Mouse (Mus musculus) midbrain, embryonic 16.5 days (tissue): ENCODE results near the gene Tnni3k. TPM values are rescaled to one million over a fixed set of nuclear protein-coding genes. Genes with fewer than 3 reads are reported as not detected.

ENCODE experiments used
- ATAC-seq: fragments of 200-750 bp; cut with Nextera tagmentation; 2 replicates; pipeline ENCODE4 v1.8.0; 2017; ENCODE audit warnings: moderate TSS enrichment
- H3K27ac ChIP-seq: fragments of 300-500 bp; sonication (generic); 2 replicates; pipeline ENCODE4 v1.5.1; 2014; ENCODE audit warnings: mild to moderate bottlenecking, low read length, mixed read lengths
- H3K27me3 ChIP-seq: fragments of 300-500 bp; sonication (generic); 2 replicates; pipeline ENCODE4 v1.6.1; 2014; ENCODE audit warnings: low read depth, low read length, mixed read lengths; ENCODE audit not compliant: control insufficient read depth, insufficient read depth
- H3K36me3 ChIP-seq: fragments of 300-500 bp; sonication (generic); 2 replicates; pipeline ENCODE4 v1.6.1; 2014; ENCODE audit warnings: mild to moderate bottlenecking, low read length, moderate library complexity, mixed read lengths; ENCODE audit not compliant: control insufficient read depth, insufficient read depth
- H3K4me1 ChIP-seq: fragments of 300-500 bp; sonication (generic); 2 replicates; pipeline ENCODE4 v1.6.1; 2014; ENCODE audit warnings: mild to moderate bottlenecking, low read length, mixed read lengths; ENCODE audit not compliant: control insufficient read depth, insufficient read depth
- H3K4me2 ChIP-seq: fragments of 300-500 bp; sonication (generic); 2 replicates; pipeline ENCODE4 v1.6.1; 2014; ENCODE audit warnings: mild to moderate bottlenecking, low read length, mixed read lengths
- H3K4me3 ChIP-seq: fragments of 300-500 bp; sonication (generic); 2 replicates; pipeline ENCODE4 v1.5.1; 2014; ENCODE audit warnings: low read depth, mild to moderate bottlenecking, low read length, moderate library complexity, mixed read lengths
- H3K9ac ChIP-seq: fragments of 300-500 bp; sonication (generic); 2 replicates; pipeline ENCODE4 v1.6.1; 2014; ENCODE audit warnings: low read depth, low read length, mixed read lengths
- H3K9me3 ChIP-seq: fragments of 300-500 bp; sonication (generic); replicated peaks from 2 replicates; pipeline ENCODE4 v1.6.1; 2014; ENCODE audit warnings: mild to moderate bottlenecking, low read length, mixed read lengths; ENCODE audit not compliant: control insufficient read depth, poor library complexity, severe bottlenecking
- WGBS: fragments of 180-500 bp; shearing (Covaris S2); extraction: QIAGEN DNeasy Blood & Tissue Kit; methylation state at CpG from one replicate; pipeline ENCODE4 v1.1.7; 2014; 5-methylcytosine and 5-hydroxymethylcytosine counted together
- polyA plus RNA-seq: library from polyadenylated mRNA; unstranded; fragments of >200 nt; fragmentation: Nextera tagmentation; extraction: Ambion mirVana; gene quantifications from 2 replicates; pipeline ENCODE4 v1.2.1, GENCODE M21; 2015

Gene Tnni3k
- polyA plus RNA-seq, 1 experiment from 2014 or later, result 0.10 TPM

DNA sequence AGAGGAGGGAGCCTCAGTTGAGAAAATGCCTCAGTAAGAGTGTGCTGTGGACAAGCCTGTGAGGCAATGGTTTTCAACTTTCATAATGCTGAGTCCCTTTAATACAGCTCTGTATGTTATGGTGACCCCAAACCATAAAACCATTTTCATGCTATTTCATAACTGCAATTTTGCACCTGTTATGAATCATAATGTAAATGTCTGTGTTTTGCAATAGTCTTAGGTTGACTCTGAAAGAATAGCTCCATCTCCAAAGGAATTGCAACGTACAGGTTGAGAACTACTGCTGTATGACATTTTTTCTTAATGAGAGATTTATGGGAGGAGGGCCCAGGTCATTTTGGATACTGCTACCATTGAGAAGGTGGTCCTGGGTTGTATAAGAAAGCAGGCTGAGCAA, 2.0 kb downstream of the Tnni3k start:
- 78% methylated on average over 1 of the region's 1 CpGs for WGBS
- Histone ChIP-seq H3K4me1 (no peaks in the 10 kb centered on the region), H3K4me2 (no peak overlapping the region), H3K27me3 (no peaks in the 10 kb centered on the region), H3K9me3 (no peaks in the 10 kb centered on the region), H3K27ac (no peak overlapping the region), H3K9ac (no peak overlapping the region), H3K36me3 (no peaks in the 10 kb centered on the region), H3K4me3 (no peak overlapping the region)
- no peak for ATAC-seq

DNA sequence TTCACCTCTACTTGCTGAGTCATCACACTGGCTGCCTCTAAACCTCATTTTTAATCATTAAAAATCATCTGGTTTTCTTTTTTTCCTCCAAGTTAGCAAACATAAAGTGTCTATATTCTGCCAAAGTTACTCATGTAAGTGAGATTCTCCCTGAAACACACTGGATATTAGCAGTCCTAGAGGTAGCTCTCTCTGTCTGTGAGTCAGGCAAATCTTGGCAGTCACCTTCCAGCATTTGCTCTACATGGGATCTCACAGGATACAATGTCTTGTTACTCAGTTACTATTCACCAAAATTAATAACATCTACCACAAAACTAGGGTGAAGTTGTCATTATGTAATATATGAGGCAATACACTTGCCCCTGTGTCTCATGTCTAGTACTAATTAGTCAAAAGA, 3.2 kb downstream of the Tnni3k start:
- H3K9me3 ChIP-seq, result no peaks in the 10 kb centered on the region
- H3K36me3 ChIP-seq, result no peaks in the 10 kb centered on the region
- H3K27ac ChIP-seq, result no peak overlapping the region
- H3K4me2 ChIP-seq, result no peak overlapping the region
- no peak overlapping the region for H3K9ac ChIP-seq
- no peak overlapping the region for H3K4me3 ChIP-seq
- H3K27me3 ChIP-seq, result no peaks in the 10 kb centered on the region
- H3K4me1 ChIP-seq, result no peaks in the 10 kb centered on the region
- no peak for ATAC-seq

DNA sequence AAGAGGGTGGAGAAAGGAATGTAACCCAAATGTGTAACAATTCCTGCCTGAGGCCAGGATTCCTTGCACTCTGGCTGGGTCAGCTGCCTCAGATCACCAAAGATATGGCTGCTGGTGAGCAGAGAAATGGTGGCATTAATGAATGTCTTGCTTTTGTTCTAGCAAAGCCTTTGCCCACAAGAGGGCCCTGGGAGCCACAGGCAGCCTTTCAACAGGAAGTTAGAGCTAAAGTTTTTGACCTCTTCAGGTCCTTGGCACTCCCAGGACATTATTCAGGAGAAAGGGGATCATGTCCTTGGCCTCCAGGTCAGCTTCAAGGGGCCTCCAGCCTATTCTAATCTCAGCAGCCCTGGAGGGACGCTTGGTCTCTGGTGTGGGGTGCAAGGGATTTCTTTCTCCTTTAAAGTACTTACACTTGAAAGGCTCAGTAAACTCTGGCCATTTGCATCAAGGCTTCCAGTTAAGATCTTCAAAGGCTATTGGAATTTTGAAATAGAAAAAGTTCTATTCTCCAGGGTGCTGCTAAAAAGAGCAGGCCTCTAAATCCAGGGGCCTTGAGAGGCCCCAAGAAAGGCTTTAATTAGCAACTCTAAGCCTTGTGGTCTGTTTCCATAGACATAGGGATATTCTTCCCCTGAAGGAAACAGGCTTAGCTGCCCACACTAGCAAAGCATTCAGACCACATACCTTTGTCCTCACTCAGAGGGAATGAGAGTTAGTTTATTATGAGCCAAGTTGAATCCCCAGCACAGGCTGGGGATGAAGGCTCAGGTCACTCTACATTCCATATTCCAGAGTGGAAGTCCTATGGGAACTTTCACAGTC, 16.0 kb downstream of the Tnni3k start:
- no peaks in the 10 kb centered on the region for H3K36me3 ChIP-seq
- no peak overlapping the region for H3K4me3 ChIP-seq
- no peak for ATAC-seq
- 0 out of 2 replicates have a peak, but pooled peaks cover 2% of the 10 kb centered on the region for H3K9me3 ChIP-seq
- H3K27me3 ChIP-seq, result no peaks in the 10 kb centered on the region
- H3K4me2 ChIP-seq, result no peak overlapping the region
- WGBS, result 10% methylated on average over 1 of the region's 1 CpGs
- no peaks in the 10 kb centered on the region for H3K4me1 ChIP-seq
- H3K27ac ChIP-seq, result no peak overlapping the region
- no peak overlapping the region for H3K9ac ChIP-seq

DNA sequence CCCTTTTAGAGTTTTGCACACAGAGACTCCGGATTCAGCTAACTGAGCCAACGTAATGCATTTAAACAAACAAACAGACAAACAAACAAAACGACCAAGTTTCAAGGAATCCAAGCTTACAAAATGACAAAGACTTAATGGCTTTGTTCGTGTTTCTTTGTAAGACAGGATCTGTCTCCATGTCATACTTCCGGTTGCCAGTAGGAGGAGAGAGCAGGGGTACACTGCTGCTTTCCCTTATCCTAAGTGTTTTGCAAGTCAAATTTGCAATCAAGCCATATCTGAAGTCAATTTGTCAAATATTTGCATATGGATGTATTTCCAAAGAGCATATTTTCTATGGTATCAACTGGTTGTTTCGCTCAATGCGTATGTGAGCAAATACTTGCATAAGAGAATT, 20.9 kb downstream of the Tnni3k start:
- WGBS, result 75% methylated on average over 7 of the region's 7 CpGs
- H3K9me3 ChIP-seq, result no peaks in the 10 kb centered on the region
- H3K9ac ChIP-seq, result no peak overlapping the region
- H3K36me3 ChIP-seq, result no peaks in the 10 kb centered on the region
- no peak overlapping the region for H3K4me2 ChIP-seq
- ATAC-seq, result no peak
- no peak overlapping the region for H3K4me3 ChIP-seq
- H3K27me3 ChIP-seq, result no peaks in the 10 kb centered on the region
- no peak overlapping the region for H3K27ac ChIP-seq
- no peaks in the 10 kb centered on the region for H3K4me1 ChIP-seq

DNA sequence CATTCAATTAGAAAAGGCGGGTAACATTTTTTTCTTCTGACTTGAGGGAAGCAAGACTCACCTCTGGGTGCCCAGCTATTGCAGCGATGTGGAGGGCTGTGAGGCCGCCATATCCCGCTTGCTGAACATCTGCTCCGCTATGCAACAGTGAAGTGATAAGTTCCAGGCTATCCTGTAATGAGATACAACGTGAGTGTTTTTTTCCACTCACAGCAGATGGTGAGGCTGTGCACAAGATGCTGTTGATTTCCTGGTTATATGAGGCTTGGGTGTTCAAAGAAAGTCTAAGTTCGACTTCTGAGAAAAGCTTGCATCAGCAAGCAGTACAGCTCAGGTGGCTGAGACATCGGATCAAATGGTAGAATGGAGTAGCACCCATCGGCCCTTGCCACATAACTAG, 25.0 kb downstream of the Tnni3k start:
- Histone ChIP-seq H3K4me1 (no peaks in the 10 kb centered on the region), H3K27ac (no peak overlapping the region), H3K9me3 (no peaks in the 10 kb centered on the region), H3K4me3 (no peak overlapping the region), H3K27me3 (no peaks in the 10 kb centered on the region), H3K36me3 (no peaks in the 10 kb centered on the region), H3K9ac (no peak overlapping the region), H3K4me2 (no peak overlapping the region)
- ATAC-seq, result no peak
- 95% methylated on average over 9 of the region's 9 CpGs for WGBS

DNA sequence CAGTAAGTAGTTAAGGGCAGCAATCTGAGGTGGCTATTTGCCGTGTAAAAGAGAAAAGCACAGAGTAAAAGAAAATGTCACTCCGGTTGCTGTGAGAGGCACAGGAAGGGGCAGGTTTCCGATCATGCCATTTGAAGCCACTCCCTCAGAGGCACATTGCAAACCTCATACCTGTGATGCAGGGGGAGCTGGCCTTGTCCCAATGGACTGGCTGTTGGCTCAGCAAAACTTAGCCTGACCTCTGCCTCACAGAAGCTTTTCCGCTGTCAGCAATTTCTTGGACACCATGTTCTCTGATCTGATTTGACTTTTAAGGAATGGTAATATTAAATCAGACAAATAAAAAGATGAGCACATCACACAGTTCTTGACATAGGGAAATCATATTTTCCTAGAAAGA, 52.4 kb downstream of the Tnni3k start:
- no peaks in the 10 kb centered on the region for H3K36me3 ChIP-seq
- no peak for ATAC-seq
- H3K9me3 ChIP-seq, result no peaks in the 10 kb centered on the region
- no peak overlapping the region for H3K4me2 ChIP-seq
- H3K27me3 ChIP-seq, result no peaks in the 10 kb centered on the region
- H3K4me3 ChIP-seq, result no peak overlapping the region
- H3K4me1 ChIP-seq, result no peaks in the 10 kb centered on the region
- no peak overlapping the region for H3K27ac ChIP-seq
- H3K9ac ChIP-seq, result no peak overlapping the region
- 79% methylated on average over 4 of the region's 4 CpGs for WGBS

DNA sequence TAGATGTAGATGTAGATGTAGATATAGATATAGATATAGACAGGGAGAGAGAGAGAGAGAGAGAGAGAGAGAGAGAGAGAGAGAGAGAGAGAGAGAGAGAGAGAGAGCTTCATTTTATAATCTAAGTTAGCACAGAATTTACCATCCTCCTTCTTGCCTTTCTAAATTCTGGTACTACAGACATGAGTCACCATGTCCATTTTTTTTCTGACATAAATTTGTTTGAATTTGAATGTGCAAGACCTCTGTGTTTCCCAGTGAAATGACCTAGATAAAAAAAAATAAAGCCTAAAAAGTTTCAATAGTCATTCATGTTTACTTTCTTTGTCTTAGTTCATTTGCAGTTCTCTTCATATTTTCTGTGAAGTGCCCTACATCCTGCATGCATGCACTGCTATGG, 54.2 kb downstream of the Tnni3k start:
- no peak overlapping the region for H3K4me3 ChIP-seq
- no peaks in the 10 kb centered on the region for H3K9me3 ChIP-seq
- H3K4me2 ChIP-seq, result no peak overlapping the region
- no peaks in the 10 kb centered on the region for H3K4me1 ChIP-seq
- H3K9ac ChIP-seq, result no peak overlapping the region
- ATAC-seq, result no peak
- no peak overlapping the region for H3K27ac ChIP-seq
- no peaks in the 10 kb centered on the region for H3K27me3 ChIP-seq
- H3K36me3 ChIP-seq, result no peaks in the 10 kb centered on the region

DNA sequence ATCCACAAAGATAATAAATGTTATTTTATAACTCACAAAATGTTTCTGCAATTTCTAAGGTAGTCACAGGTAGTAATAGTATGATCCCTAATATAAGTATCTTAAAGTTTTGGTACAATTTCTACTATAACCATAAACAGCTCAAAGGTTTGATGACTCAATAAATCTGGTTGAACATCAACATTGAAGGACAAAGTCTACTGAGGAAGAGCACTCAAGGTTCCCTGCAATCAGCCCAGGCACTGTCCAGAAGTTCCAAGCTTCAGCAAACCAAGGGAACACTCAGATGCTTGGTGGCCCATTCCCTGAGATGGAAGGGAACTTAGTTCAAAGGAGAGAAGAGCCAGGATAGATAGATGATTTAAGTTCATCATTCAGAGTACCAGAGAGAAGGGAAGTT, 62.5 kb downstream of the Tnni3k start:
- Histone ChIP-seq H3K27ac (no peak overlapping the region), H3K9ac (no peak overlapping the region), H3K36me3 (no peaks in the 10 kb centered on the region), H3K4me1 (no peaks in the 10 kb centered on the region), H3K4me2 (no peak overlapping the region), H3K4me3 (no peak overlapping the region), H3K27me3 (no peaks in the 10 kb centered on the region), H3K9me3 (no peaks in the 10 kb centered on the region)
- no peak for ATAC-seq

DNA sequence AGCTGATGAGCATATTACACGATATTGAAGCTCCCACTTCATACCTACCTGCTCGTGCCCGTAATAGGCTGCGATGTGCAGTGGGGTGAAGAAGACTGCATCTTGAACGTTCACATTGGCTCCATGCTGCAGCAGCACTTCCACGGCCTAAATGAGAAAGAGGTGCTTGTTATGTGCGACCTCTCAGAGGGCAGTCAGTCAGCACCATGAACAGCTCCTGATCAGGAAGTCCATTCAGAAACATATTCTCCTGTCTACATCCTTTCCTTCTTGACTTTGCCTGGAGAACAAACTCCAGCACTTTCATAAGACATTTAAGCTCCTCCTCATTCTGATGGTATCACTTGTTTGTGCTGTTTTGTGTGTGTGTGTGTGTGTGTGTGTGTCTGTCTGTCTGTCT, 76.1 kb downstream of the Tnni3k start:
- H3K9ac ChIP-seq, result no peak overlapping the region
- H3K27ac ChIP-seq, result no peak overlapping the region
- H3K4me1 ChIP-seq, result no peaks in the 10 kb centered on the region
- H3K4me2 ChIP-seq, result no peak overlapping the region
- 85% methylated on average over 7 of the region's 7 CpGs for WGBS
- ATAC-seq, result no peak
- no peaks in the 10 kb centered on the region for H3K36me3 ChIP-seq
- no peak overlapping the region for H3K4me3 ChIP-seq
- no peaks in the 10 kb centered on the region for H3K27me3 ChIP-seq
- H3K9me3 ChIP-seq, result no peaks in the 10 kb centered on the region
